Mouse (Mus musculus) adrenal gland, adult 10 weeks (tissue): ENCODE measurements around the gene Ddx3y. TPM values are rescaled to one million over a fixed set of nuclear protein-coding genes. Genes with fewer than 3 reads are reported as not detected.

Experiments
- polyA plus RNA-seq: library from polyadenylated mRNA; stranded (reverse); fragments of 350-450 nt; fragmentation: Illumina TruSeq; extraction: RNeasy Lipid Tissue Mini Kit (QIAGEN cat#74804); gene quantifications from one replicate; pipeline ENCODE4 v1.2.3, GENCODE M21; 2014; ENCODE audit warnings: low read depth, low replicate concordance

The Ddx3y gene
- not detected for polyA plus RNA-seq

GRCm38 (mm10) chrY:1286171-1286795 lies at the start of gene Ddx3y:
Gene Ddx3y, minus strand, starts transcription at chrY:1286629.

GRCm38 (mm10) chrY:1245426-1245863 lies 41.0 kb downstream of the Ddx3y start, which contains the start of gene Uty:
Gene Uty, minus strand, starts transcription at chrY:1245759.

Other genes starting within 250 kb of the Ddx3y start
- gene Uty, start 40.9 kb downstream of the Ddx3y start, polyA plus RNA-seq: not detected
- not detected for gene Usp9y, start 173.2 kb upstream of the Ddx3y start, polyA plus RNA-seq